Mouse (Mus musculus) right cerebral cortex, postnatal 10 days (tissue): ENCODE results near the gene Hoxc9.

Experiments
- DNase-seq, 2 experiments: peaks; one replicate each; pipeline ENCODE4 v3.0.0; 2021; ENCODE audit warnings: low spot score in 2 of 2

The Hoxc9 gene

DNA sequence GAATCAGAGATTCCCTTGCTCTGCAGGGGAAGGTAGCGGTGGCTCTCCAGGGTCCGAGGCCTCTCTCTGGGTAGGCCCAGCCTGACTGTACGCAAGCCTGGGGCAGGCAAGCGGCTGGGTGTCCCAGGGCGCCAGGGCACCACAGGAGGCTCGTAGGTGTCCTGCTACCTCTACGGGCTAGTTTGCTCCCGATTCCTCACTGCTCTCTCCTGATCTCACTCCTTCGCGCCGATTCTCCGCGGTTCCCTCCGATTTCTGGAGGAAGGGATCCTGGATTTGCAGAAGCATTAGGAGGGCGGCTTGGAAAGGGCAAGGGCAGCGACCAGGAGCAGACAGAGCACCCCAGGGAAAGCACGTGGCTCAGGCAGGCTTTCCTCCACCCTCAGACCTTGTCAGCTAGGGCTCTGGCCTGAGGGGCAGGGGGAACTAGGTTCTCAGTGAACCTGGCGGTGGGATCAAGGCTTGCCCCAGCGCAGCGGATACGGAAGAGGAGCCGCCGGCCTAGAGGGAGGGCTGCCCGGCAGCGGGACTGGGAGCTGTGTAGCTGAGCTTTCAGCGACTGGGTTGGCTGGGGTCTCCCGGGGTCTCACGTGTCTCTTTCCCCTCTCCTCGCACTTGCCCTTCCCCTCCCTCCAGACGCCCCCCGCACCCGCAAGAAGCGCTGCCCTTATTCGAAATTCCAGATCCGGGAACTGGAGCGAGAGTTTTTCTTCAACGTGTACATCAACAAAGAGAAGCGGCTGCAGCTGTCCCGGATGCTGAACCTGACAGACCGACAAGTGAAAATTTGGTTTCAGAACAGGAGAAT lies 20.2 kb upstream of the Hoxc9 start:
- no peak for DNase-seq

DNA sequence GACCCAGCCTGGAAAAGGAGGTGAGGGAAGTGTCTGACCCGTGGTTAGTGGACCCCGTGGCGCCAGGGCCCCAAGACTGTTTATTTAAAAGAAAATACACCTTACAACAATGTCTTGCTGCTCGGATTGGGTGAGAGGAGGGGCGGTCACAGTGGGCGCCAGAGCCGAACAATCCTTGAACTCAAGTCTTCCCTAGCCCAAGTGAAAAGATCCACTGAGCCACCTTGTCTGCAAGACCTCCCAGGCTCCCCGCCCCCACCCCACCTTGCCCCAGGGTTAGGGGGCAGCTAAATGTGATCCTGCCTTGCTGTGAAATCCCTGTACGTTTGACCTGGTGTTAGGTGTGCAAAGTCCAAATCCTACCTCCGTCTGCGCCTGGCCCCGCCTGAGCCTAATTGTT lies 19.3 kb upstream of the Hoxc9 start:
- no peak for DNase-seq

DNA sequence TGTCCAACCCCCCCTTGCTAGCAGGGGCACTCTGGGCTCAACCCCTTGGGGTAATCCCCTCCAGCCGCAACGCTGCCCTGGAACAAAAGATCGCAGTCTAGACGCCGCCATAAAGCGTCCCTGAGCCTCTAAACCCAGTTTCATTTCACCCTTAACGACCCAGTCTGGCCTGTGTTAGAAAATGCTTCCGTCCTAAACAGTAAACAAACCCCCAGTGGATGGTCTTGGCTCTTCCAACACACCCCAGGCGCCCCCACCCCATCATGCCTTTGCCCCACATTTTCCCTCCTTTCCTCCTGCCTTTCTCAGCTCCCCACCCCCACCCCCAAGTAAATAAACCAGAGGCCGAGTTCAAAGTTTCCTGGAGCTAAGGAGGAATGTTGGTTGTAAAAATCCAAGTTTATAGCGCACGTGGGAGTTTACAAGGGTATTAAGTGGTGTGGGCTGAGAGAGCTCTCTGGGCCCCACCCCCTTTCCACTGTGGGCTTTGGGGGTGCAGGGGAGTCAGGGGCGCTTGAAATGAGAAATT lies 16.5 kb upstream of the Hoxc9 start:
- no peak for DNase-seq

DNA sequence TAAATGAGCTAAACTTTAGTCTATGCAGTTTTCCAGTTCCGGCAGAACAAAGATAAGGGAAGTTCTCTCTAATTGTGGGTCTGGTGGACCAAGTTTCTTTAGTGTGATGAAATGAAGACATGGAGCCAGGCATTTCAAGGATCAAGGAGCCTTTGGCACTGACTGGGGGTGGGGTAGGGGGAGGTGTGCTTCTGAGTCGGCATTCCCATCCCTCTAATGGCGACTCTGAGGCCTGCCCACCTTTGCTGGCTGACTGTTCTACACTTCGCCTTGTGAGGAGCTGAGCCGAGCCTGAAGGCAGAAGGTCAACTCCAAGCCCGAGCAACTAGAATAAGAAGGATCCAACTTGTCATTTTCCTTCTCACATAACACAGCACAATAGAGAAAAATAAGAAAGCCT lies 14.5 kb upstream of the Hoxc9 start:
- DNase-seq = no peak

DNA sequence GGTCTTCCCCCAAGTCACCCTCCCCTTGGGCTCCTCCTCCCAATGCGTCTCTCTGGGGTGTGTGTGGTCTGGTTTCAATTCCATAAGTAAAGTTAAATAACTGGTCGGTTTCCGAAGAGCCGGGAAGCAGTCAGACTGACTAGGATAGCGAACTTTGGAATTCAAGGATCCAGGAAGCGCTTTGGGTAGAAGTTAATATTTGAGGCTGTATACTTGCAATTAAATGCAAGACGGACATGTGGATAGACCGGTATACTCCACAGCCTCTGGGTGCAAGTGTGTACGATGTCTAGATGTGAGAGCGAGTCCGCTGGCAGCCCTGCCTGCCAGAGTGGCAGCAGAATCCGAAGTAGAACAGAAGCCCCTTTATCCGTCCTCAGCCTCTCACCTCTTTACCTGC lies 13.7 kb upstream of the Hoxc9 start:
- no peak for DNase-seq

DNA sequence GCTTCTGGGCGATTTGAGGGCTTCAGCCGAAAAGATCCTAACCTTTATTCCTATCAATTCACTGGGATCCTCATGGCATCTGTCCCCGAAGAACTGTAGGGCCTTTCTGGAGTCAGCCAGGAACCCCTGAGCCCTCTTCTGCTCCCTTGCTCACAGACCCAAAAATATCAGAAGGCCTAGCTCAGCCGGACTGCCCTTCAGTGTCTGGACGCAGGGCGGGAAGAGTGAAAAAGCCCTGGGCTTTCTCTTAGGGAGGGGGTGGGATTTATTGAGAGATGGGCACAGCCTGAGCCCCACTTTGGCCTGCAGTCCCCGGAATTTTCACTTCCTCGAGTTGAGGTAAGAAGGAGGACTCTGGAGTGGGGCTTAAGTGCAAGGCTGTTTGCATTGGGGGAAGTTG lies 13.0 kb upstream of the Hoxc9 start:
- DNase-seq = no peak

DNA sequence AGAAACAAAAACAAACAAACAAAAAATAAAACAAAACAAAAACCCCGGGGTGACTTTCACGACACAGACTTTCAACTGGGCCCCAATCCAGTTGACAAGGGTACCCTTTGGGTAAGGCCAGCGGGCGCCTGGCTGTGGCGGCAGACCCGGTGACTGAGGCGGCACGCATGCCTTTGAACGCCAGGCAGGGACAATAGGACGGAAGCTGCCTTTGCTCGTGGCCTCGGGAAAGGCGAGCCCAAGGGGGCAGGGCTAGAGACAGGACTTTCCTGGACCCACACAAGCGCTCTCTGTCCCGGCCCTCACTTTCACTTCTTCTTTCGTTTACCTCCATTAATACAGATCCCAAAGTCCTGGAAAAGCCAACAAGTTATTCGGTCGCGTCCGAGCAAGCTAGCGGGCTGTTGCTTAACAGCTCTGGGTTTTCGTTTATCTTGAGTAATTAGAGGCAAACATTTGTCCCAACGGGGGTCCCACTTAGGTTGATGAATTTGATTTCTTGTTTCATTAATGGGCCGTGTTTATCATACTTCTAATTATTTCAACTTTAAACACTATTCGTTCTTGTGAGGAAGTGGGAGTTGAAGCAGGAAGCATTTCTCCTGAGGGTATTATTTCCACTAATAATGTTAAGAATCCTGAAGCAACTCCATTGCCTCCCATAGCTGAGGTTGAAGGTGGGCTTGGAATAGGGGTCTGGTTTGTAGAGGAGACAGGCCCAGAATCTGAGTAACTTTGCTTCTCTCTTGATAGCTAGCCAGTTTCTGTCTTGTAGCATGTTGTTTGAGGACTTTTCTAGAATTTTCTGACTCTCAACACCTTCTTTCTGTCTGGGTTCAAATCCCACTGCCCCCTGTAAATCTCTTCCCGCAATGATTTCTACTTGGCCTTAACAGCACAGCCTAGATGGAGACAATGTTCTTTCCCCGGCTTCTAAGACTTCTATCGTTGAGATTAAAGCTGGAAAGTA lies 12.3 kb upstream of the Hoxc9 start:
- DNase-seq = no peak

DNA sequence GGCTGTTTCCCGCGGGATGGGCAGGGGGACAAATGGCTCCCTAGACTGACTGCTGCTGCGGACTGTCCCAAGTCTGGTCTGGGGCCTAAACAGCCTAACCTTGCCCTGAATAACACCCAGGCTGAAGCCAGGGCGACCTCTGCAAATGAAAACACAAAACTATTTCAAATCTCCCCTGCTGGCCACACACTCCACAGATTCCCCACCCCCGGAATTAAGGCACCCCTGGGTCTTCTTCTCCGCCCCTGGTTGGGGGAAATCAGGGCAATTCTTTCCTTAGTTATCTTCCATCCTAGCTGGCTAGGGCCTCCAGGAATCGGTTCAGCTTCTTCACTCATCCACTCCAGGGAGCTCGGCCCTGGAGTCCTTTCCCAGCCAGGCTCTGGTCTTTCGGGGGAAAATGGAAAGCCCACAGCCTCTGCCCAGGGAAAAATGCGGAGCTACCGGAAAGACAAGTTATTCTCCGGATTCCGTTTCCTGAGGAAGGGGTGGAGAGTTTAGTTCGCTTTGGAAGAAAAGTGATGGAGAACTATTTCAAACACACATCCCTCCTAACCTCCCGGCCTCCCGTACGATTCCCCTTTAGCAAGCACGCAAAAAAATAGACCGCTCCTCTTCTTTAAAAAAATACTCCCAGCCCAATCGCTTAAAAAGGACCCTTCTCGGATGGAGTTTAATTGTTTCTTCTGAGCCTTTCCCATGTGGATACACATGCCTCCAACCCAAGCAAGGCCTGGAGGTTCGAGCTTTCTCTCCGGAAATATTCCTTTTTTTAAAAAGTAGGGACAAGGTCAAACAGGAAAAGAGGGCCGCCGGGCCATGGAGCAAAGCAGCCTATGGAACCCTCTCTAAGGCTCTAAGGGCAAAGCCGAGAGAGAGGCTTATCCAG lies 11.0 kb upstream of the Hoxc9 start:
- no peak for DNase-seq

DNA sequence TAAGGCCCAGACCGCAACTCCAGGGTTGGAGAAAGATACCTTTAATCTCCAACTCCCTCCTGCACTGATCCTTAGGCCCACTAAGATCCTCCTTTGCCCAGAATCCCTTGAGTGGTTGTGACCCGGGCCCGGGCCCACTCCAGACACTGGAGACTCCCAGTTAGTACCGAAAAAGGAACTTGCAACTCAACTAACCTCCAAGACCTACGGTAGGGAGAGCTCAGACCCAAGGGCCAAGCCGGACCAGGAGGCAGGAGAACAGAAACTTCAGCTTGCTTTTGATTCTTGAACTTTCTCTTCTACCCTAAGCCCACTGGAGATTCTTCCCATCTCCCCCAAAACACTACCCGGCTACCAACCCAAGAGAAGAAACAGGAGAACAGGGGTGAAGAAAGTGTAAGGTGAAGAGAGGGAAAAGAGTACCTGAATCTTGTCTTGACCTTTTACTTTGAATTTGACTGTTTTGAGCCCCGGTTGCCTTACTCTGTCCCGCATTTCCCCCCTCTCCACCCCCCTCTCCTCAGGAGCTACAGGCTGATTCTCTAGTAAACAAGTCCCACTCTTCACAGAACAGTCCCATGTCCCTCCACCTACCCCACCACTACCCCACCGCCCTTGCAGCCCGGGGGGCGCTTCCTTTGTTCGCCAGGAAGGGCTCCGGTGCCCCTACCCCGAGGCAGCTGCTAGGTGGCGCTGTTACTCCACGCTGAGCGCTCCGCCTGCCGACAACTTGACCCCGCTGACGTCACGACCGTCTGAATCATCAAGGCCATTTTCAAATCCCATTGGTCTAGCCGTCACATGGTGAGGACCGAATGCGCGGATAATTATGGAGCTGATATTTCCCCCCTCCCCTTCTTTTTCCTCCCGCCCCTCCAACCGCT lies 10.1 kb upstream of the Hoxc9 start:
- no peak for DNase-seq

DNA sequence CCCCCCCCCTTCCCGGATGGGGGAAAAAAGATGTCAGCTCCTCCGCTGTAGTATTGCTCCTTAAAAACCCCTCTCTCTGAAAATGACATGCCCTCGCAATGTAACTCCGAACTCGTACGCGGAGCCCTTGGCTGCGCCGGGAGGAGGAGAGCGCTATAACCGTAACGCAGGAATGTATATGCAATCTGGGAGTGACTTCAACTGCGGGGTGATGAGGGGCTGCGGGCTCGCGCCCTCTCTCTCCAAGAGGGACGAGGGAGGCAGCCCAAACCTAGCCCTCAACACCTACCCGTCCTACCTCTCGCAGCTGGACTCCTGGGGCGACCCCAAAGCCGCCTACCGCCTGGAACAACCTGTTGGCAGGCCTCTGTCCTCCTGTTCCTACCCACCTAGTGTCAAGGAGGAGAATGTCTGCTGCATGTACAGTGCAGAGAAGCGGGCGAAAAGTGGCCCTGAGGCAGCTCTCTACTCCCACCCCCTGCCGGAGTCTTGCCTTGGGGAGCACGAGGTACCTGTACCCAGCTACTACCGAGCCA lies 9.4 kb upstream of the Hoxc9 start, which contains the start of gene Hoxc10:
Gene Hoxc10 (plus strand): TSS at position 21 of the 536 bp plus-strand sequence.
- DNase-seq = no peak

DNA sequence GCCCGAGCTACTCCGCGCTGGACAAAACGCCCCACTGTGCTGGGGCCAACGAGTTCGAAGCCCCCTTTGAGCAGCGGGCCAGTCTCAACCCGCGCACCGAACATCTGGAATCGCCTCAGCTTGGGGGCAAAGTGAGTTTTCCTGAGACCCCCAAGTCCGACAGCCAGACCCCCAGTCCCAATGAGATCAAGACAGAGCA lies 9.0 kb upstream of the Hoxc9 start, which contains the start of gene Hoxc5:
Gene Hoxc5 (plus strand): TSS at position 132 of the 199 bp plus-strand sequence.
- no peak for DNase-seq

DNA sequence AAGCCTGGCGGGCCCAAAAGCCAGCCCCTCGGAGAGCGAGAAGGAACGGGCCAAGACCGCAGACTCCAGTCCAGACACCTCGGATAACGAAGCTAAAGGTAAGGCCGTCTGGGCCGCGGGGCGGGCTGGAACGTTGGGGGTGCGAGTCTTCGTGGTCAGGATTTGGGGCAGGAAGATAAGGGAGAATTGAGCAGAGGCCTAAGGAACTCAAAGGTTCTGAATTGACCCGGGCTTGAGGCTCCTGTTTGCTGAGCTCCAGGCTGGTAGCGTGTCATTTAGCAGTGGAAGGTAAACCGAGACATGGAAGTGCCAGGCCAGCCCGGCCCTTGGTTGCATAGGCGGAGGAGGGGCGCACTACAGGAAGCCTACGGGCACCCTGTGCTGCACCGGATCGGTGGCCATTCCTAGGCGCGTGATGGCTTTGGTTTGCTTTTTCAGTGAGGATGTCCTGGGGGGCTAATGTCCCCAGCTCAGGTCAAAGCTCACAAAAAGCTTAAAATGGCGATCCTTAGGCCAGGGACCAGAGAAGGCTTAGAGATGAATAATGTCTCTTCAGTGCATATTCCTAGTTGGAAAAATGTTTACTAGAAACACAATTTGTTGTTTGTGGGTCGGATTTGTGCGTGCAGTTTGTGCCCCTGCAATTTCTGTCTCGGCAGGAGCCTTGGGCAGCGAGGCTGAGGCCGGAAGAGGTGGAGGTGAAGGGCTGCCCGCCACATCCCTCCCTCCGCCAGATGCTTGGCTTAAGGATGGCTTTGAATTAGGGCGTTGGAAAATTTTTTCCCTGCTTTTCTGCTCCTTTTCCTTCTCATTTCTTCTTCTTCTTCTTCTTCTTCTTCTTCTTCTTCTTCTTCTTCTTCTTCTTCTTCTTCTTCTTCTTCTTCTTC lies 8.5 kb upstream of the Hoxc9 start:
- no peak for DNase-seq

DNA sequence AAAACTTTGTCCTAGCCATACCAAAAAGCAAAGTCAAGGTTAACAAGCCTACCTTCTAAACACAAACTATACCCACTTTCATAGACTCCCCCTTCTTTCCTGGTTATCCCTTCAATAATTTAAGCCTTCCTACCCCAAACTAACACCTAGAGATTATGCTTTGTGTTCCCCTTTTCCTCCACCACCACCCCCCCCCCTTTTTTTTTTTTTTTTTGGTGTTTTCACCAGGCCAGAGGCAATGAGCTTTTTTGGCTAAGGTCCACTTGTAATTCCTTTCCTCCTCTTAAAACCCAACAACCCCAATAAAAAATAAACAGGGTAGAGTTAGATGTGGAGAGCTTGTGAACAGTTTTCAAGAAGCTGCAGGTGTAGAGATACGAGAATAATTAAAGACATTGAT lies 6.9 kb upstream of the Hoxc9 start:
- DNase-seq = no peak

DNA sequence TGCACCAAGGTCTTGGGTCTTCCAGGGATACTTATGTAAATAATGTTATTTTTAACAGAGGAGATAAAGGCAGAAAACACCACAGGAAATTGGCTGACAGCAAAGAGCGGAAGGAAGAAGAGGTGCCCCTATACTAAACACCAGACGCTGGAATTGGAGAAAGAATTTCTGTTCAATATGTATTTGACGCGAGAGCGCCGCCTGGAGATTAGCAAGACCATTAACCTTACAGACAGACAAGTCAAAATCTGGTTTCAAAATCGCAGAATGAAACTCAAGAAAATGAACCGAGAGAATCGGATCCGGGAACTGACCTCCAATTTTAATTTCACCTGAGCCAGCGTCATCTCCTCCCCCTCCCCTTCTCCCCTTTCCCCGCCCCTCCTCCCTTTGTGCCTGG lies 5.5 kb upstream of the Hoxc9 start:
- DNase-seq = no peak

DNA sequence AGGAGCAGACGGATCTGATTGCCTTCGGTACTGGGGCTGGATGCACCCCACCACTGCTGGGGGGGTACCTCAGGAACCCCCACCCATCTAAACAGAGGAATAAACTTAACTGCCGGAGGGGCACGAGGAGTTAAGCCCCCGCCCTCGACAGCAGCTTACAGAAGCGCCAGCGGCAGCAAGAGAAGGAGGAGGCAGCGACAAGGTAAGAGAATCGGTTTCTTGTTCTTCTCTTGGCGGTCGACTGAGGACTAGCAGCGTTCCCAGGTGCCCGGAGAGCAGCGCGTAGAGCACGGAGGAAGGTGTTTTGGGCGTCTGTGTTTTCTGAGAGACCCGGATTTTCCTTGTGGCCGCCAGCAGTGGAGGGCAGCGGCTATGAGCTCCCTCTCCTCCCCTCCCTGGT lies 4.0 kb upstream of the Hoxc9 start:
- no peak for DNase-seq

DNA sequence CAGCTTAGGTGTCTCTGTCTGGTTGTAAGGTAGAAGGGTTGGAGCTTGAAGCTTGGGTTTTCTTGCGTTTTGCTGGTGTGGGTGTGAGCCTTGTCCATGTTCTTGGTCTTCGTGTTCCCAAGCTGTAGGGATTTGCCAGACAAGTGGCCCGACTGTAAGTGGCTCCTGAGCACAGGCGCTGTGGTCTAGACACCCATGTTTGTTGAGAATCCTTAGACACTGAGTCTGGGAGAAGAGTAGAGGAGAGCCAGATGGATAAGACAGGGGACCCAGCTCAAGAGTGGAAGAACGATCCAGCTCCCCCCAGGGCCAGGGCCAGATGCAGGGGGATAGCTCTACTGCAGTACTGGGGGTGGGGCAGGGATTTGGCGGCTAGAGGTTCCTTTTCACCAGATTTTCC lies 3.5 kb upstream of the Hoxc9 start:
- no peak for DNase-seq

DNA sequence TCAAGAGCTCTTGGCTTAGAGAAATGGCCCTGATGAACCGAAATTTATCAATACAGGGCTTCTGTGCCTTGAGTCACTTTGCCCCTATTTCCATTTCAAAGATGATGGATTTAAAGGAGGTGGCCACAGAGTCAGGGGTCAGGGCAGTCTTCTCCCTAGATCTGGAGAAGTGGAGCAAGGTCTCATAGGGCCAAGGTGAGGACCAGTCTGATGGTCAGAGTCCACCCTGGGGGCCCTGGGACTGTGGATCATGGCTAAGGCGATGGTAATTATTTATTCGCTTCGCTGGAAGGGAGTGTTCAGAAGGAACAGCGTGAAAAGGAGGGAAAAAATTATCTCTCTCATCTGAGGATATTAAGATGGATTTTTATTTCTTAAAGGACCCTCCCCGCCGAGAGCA lies 1.2 kb upstream of the Hoxc9 start:
- DNase-seq = no peak

DNA sequence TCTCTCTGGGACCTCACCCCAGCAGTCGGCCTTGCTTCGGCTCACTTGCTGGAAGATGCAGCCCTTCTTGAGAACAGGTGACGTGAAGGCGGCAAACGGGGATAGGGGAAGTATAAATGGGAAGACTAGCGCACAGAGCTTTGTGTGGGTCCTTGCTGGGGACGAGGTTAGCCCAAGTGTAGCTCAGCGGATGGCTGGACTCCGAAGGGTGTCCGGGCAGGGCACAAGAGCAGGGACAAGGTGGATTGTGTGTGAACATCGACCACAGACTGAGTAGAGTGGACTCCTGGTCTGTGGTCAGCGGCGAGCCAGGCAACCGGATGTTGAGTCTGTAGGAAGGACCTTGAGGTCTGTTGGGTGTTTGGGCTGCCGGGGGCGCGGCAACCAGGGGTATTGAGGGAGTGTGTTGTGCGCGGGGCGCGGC lies 539 bp upstream of the Hoxc9 start:
- no peak for DNase-seq

DNA sequence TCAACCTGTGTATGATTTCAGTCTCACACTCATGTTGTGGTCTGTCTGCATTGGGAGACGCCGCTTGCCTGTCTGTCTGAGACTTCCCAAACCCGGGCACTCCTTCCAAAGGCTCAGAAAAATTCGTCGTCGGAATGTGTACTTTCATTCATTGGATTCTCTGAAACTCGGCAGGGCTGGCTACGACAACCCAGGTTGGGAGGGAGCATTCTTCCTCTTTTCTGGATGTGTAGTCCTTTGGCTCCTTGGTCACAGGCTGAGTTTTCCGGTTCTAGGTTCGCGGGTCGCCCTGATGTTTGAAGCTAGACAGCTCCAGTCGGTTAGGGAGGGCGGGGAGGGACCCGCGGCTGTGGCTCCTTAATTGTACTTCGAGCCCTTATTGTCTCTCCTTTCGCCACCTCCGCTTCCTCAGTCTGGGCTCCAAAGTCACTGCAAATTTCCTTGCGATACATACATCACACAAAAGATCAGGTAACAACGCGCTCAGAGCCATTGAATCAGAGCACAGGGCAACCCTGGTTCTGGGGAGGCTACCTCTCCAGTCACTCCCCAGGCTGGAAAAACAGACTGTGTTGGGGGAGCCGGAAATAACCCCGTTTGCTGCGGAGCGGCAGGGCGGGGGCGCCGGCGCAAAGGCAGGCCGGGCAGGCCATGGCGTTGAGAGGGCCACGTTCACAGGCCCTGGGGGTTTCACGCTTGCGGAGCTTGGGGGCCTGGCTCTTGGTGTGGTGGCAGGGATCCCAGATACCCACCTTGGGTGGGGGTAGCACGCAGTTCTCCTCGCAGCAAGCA lies 588 bp downstream of the Hoxc9 start:
- DNase-seq = no peak
